Mouse (Mus musculus) kidney, adult 8-10 months (tissue): ENCODE data around the gene Eral1.
A peak's percentile ranks its signal among the peaks of the same experiment; 100 is the strongest.

Source experiments
- DNase-seq, 2 experiments: peaks; one replicate each; pipeline ENCODE4 v3.0.0; 2022

Eral1 gene

DNA sequence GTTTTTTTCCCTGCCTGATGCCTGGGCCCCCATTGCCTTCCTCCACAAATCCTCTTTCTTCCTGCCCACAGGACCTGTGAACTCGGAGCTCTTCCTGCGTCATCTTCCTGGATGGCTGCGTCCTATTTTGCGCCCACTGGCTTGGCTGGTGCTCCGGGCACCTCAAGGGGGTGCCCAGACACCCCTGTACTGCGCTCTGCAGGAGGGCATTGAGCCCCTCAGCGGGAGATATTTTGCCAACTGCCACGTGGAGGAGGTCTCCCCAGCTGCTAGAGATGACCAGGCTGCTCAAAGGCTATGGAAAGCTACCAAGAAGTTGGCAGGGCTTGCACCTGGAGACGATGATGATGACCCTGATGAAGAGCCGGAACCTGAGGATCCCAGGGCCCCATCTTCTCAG is 43.4 kb downstream of the Eral1 start:
- DNase-seq = no peak

DNA sequence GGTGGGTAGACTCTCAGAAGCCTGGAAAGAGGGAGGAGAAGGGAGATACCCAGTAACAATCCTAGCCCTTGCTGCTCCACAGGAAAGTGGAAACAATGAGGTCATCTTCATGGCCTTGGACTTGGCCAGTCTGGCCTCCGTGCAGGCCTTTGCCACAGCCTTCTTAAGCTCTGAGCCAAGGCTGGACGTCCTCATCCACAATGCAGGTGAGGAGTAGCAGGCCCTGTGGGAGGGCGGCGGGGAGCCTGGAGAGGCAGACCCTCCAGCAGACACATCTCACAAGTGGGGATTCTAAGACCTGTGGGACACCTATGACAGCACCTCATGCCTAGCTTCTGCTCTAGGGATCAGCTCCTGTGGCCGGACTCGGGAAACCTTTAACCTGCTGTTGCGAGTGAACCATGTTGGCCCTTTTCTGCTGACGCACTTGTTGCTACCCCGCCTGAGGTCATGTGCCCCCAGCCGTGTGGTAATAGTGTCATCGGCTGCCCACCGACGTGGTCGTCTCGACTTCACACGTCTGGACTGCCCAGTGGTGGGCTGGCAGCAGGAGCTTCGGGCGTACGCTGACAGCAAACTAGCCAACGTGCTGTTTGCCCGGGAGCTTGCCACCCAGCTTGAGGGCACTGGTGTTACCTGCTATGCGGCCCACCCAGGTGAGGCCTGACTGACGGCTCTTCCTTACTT is 46.1 kb downstream of the Eral1 start:
- DNase-seq = no peak

DNA sequence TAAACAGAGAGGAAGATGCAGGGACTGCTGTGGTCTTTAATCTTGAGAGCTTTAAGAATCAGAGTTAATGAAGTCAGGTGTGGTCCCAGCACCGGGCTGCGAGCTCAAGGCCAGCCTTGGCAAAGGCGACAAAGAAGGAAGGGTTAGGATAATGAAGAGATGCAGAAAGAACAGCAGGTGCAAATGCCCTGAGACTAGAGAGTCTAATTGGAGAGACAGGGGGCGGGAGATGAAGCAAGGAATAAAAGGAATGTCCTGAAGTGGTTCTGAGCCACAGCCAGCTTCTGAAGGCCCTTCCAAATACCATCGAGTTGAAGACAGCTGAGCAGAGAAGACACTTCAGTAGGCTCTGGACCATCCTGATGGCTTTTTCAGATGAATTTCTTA is 47.4 kb downstream of the Eral1 start:
- DNase-seq = no peak

DNA sequence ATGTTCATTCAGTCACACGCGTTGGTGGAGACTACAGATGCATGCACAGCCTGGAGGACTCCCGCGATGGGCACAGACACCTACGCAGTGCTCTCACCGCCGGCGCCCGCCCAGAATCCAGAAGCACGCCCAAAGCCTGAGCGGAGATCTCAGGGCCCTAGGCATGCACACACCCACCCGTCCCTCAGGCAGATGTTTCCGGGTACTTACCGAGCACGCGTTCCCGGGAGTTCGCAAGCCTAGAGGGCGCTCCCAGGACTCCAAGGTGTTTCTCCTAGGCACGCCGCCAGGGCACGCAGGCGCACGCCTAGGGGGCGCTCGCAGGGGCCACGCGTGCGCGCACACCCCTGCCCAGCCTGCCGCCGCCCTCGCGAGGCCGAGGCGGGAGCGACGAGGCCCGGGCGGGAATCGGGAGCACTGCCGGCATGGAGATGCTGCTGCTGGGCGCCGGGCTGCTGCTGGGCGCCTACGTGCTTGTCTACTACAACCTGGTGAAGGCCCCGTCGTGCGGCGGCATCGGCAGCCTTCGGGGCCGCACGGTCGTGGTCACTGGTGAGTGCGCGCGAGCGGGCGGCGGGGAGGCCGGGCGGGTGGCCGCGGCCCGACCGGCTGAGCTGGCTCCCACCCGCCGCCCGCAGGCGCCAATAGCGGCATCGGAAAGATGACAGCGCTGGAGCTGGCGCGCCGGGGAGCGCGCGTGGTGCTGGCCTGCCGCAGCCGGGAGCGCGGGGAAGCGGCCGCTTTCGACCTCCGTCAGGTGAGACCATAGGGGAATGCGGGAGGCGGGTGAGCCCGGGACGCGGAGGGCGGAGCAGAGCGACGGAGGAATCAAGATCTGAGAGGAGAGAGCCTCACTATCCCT is 48.0 kb downstream of the Eral1 start, which contains the start of gene Dhrs13:
Gene Dhrs13 (plus strand): TSS at position 334 of the 862 bp plus-strand sequence.
- peak; percentile 92 to 96 for DNase-seq

DNA sequence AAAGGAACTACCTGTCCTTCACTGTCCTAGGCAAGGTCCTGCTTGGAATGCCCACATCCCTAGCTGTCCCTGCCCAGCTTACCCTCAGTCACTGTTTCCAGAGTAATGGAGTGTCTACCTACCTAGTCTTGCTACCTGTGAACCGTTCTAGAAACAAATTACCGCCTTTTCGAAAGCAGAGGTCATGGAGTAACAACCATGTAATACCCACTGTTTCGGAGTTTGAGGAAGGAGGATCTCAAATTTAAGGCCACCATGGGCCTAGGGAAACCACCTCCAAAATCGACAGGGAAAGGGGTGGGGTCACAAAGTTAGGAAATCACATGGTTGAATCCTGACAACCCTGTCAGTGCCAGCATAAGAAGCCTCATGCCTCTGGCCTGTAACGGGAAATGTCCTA is 48.8 kb downstream of the Eral1 start:
- no peak for DNase-seq

DNA sequence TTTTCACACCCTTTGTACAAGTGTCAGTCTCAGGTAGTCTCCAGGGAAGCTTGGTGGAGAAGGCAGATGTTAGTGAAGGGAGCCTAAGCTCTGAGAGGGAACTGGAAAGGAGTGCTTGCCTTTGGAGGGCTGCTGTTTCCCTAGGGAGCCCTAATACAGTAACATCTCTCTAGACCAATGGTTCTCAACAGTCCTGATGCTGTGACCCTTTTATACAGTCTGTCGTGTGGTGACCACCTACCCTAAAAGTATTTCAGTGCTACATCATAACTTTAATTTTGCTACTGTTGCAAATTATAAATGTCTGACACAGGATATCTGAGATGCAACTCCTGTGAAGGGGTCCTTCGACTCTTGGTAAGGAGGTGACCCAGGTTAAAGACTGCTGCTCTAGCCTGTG is 49.6 kb downstream of the Eral1 start:
- DNase-seq = no peak

DNA sequence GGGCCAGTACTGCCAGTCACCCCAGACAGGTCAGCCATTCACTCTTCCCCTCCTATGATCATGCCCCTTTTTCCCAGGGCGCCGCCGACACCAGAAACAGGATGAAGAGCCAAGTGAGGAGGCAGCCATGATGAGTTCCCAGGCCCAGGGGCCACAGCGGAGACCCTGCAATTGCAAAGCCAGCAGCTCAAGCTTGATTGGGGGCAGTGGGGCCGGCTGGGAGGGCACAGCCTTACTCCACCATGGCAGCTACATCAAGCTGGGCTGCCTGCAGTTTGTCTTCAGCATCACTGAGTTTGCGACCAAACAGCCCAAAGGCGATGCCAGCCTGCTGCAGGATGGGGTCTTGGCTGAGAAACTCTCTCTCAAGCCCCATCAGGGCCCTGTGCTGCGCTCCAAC is 50.9 kb downstream of the Eral1 start:
- no peak for DNase-seq

DNA sequence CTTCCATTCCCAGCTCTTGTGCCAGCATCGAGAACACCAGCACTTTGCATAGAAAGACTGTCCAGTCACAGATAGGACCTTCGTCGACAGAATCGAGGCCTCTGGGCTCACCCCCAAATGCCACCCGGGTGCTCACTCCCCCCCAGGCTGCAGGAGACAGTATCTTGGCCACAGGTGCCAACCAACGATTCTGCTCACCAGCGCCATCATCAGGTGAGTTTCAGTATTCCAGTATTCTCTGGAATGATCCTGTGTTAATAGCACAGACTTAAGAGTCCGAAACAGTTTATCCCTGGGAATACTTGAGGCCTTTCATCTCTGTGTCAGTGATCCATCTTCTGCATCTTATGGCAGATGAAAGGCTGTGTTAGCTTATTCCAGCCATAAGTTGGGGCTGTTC is 56.6 kb downstream of the Eral1 start:
- peak in 1 of 2 experiments; percentile 46 for DNase-seq
